Mouse (Mus musculus) heart, postnatal 0 days (tissue): ENCODE measurements at regions not wholly inside any gene's neighbourhood (a gene's known extent, or its start where the extent isn't known, plus 50 kb on each side); places are given as distances from the start of the nearest gene placed in this dataset.

ENCODE experiments used
- CTCF ChIP-seq: IDR thresholded peaks from 2 replicates; pipeline ENCODE4 v1.5.1; 2016; ENCODE audit warnings: antibody characterized with exemption, control low read depth, low read depth
- EP300 ChIP-seq: IDR thresholded peaks from 2 replicates; pipeline ENCODE4 v1.6.1; 2016; ENCODE audit warnings: antibody characterized with exemption, low read depth

GRCm38 (mm10) chr4:56620628-56621027 is 119.2 kb upstream of the Gm26657 start:
- no peak for TF ChIP-seq CTCF
- TF ChIP-seq EP300 = no peak
